Mouse (Mus musculus) kidney, embryonic 16.5 days (tissue): Measurements from ENCODE around the gene Pla1a. TPM values are rescaled to one million over a fixed set of nuclear protein-coding genes. Genes with fewer than 3 reads are reported as not detected.
A peak's percentile ranks its signal among the peaks of the same experiment; 100 is the strongest.

Source experiments
- ATAC-seq: fragments of 200-750 bp; cut with Nextera tagmentation; 2 replicates; pipeline ENCODE4 v1.8.0; 2017; ENCODE audit warnings: moderate TSS enrichment; ENCODE audit not compliant: low FRiP score, low TSS enrichment
- H3K27ac ChIP-seq: fragments of 300-500 bp; sonication (generic); 2 replicates; pipeline ENCODE4 v1.5.1; 2014; ENCODE audit warnings: low read length
- H3K27me3 ChIP-seq: fragments of 300-500 bp; sonication (generic); 2 replicates; pipeline ENCODE4 v1.6.1; 2014; ENCODE audit warnings: low read length, control low read depth, mixed read lengths; ENCODE audit not compliant: insufficient read depth
- H3K36me3 ChIP-seq: fragments of 300-500 bp; sonication (generic); 2 replicates; pipeline ENCODE4 v1.6.1; 2014; ENCODE audit warnings: low read length, control low read depth, mixed read lengths; ENCODE audit not compliant: insufficient read depth
- H3K4me1 ChIP-seq: fragments of 300-500 bp; sonication (generic); 2 replicates; pipeline ENCODE4 v1.6.1; 2014; ENCODE audit warnings: low read length, control low read depth, mixed read lengths; ENCODE audit not compliant: insufficient read depth
- H3K4me2 ChIP-seq: fragments of 300-500 bp; sonication (generic); replicated peaks from 2 replicates; pipeline ENCODE4 v1.6.1; 2014; ENCODE audit warnings: low read depth, low read length
- H3K4me3 ChIP-seq: fragments of 300-500 bp; sonication (generic); 2 replicates; pipeline ENCODE4 v1.5.1; 2014; ENCODE audit warnings: mild to moderate bottlenecking, low read length
- H3K9ac ChIP-seq: fragments of 300-500 bp; sonication (generic); replicated peaks from 2 replicates; pipeline ENCODE4 v1.6.1; 2014; ENCODE audit warnings: low read length
- H3K9me3 ChIP-seq: fragments of 300-500 bp; sonication (generic); 2 replicates; pipeline ENCODE4 v1.6.1; 2016; ENCODE audit warnings: low read length, control low read depth
- WGBS: fragments of 180-500 bp; shearing (Covaris S2); extraction: QIAGEN DNeasy Blood & Tissue Kit; methylation state at CpG from one replicate; pipeline ENCODE4 v1.1.7; 2014; 5-methylcytosine and 5-hydroxymethylcytosine counted together
- polyA plus RNA-seq: library from polyadenylated mRNA; unstranded; fragments of >200 nt; fragmentation: Nextera tagmentation; extraction: Ambion mirVana; gene quantifications from 2 replicates; pipeline ENCODE4 v1.2.1, GENCODE M21; 2015

Gene Pla1a
- polyA plus RNA-seq, 1 experiment from 2014 or later: 10.0 TPM

- H3K9ac ChIP-seq: no peak overlapping the region
- no peaks in the 10 kb centered on the region for H3K4me1 ChIP-seq
- H3K4me2 ChIP-seq: no peak overlapping the region
- WGBS: 62% methylated on average over 6 of the region's 6 CpGs
- peaks cover 13% of the 10 kb centered on the region for H3K36me3 ChIP-seq
- no peak overlapping the region for H3K4me3 ChIP-seq
- ATAC-seq: no peak
- H3K9me3 ChIP-seq: no peaks in the 10 kb centered on the region
- no peak overlapping the region for H3K27ac ChIP-seq
- H3K27me3 ChIP-seq: no peaks in the 10 kb centered on the region
These were observed 7.5 kb upstream of the Pla1a start for GRCm38 (mm10) chr16:38440403-38440802.

DNA sequence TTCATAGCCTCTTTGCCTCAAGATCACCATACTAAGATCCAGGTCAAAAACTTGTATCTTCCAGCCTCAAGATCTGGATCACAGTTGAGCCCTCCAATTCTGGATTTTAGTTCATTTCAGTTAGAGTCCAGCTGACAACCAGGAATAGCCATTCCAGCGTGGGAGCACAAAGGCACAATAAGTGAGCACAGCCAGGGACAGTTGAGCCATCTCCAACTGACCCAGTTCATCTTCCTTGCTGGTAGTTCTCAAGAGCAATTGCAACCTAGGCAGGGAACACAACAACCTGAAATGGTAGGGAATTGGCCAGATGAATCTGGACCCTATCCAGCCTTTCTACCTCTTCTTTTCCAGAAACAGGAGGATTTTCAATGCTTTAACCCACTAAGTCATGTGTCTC, 6.2 kb upstream of the Pla1a start:
- 90% methylated on average over 1 of the region's 1 CpGs for WGBS

DNA sequence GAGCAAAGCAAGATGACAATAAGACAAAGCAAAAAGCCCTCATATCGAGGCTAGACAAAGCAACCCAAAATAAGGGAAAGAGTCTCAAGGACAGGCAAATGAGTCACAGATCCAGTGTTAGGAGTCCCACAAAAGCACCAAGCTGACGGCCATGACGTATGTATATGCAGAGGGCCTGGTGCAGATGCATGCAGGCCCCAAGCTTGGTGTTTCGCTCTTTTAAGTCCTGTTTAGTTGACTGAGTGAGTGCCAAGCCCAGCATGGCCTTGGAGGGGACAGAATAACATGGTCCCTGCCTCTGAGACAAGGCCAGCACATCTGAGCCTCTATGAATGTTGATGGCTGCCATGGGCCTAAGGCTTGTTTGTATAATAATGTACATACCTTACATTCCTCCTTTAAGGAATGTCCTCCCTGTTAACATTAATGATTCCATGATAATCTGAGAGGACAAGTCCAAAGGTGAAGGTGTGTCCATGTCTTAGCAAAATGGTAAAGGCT, 1.4 kb upstream of the Pla1a start:
- 91% methylated on average over 4 of the region's 4 CpGs for WGBS
- H3K4me2 ChIP-seq: no peak overlapping the region
- H3K9ac ChIP-seq: no peak overlapping the region
- H3K27me3 ChIP-seq: no peaks in the 10 kb centered on the region
- H3K9me3 ChIP-seq: no peaks in the 10 kb centered on the region
- ATAC-seq: 0 out of 2 replicates have a peak, but pooled peaks have one; percentile 42
- no peak overlapping the region for H3K4me3 ChIP-seq
- no peaks in the 10 kb centered on the region for H3K36me3 ChIP-seq
- H3K27ac ChIP-seq: no peak overlapping the region
- 0 out of 2 replicates have a peak, but pooled peaks cover 3% of the 10 kb centered on the region for H3K4me1 ChIP-seq

More for the DNA sequence above, 6.2 kb upstream of the Pla1a start:
- Histone ChIP-seq H3K36me3 (peaks cover 1% of the 10 kb centered on the region; the same call in 1 of the 2 replicates), H3K27me3 (no peaks in the 10 kb centered on the region), H3K9ac (no peak overlapping the region), H3K4me2 (no peak overlapping the region), H3K4me1 (0 out of 2 replicates have a peak, but pooled peaks cover 3% of the 10 kb centered on the region), H3K27ac (no peak overlapping the region), H3K9me3 (no peaks in the 10 kb centered on the region), H3K4me3 (no peak overlapping the region)
- ATAC-seq: no peak

DNA sequence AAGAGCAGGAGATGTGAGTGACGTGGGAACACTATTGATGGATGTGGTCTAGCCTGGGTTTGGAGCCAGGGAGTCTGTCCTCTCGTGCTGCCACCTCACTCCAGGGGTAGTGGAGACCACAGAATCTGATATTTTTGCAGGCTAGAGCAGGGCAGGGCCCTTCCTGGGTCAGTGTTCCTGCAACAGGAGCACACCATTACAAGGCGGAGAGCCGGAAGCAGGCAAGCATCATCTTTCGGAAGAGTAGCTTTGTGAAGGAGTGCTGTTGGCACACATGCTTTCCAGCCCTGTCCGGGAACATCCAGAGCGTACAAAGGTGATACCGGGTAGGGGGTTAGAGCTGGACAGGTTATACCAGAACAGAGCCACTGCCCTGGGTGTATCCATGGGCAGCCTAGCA, 569 bp upstream of the Pla1a start:
- H3K36me3 ChIP-seq: no peaks in the 10 kb centered on the region
- ATAC-seq: no peak
- no peak overlapping the region for H3K27ac ChIP-seq
- 0 out of 2 replicates have a peak, but pooled peaks cover 3% of the 10 kb centered on the region for H3K4me1 ChIP-seq
- 82% methylated on average over 8 of the region's 8 CpGs for WGBS
- H3K9ac ChIP-seq: no peak overlapping the region
- H3K4me2 ChIP-seq: no peak overlapping the region
- no peak overlapping the region for H3K4me3 ChIP-seq
- H3K9me3 ChIP-seq: no peaks in the 10 kb centered on the region
- no peaks in the 10 kb centered on the region for H3K27me3 ChIP-seq

DNA sequence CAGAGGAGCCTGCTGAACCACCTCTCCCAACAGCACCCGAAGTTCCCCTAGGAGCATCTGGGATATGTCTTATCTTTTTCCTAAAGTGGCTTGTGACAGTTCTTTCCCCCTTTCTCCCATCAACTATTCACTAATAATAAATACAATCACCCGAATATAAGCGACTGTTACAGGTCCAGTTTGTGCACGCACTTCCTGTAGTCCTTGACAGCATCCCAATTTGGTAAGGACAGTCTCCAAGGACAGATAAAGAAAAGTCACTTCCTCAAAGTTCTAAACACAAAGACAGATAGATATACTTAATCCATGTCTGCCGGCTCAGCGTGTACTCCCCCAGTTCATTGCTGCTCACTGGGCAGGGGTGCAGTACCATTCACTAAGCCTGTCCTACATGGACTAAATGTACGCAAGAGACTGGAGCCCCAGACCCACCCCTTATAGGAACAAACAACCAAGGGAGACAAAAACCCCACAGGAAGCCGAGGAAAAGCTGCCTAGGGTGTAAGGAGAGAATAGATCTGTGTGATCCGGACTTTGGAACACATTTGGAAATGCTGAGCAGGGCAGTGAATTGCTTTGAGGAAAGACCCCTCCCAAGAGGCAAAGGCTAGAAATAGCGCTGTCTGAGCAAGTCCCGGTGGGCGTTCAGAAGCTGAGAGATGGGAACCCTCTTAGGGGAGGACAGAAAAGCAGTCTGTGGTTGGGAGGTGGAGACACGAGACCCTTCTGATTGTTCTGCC, 1.3 kb downstream of the Pla1a start:
- no peak overlapping the region for H3K27ac ChIP-seq
- H3K4me1 ChIP-seq: 0 out of 2 replicates have a peak, but pooled peaks cover 3% of the 10 kb centered on the region
- H3K27me3 ChIP-seq: no peaks in the 10 kb centered on the region
- no peaks in the 10 kb centered on the region for H3K36me3 ChIP-seq
- H3K4me2 ChIP-seq: no peak overlapping the region
- no peaks in the 10 kb centered on the region for H3K9me3 ChIP-seq
- 56% methylated on average over 13 of the region's 13 CpGs for WGBS
- ATAC-seq: no peak
- H3K4me3 ChIP-seq: no peak overlapping the region
- no peak overlapping the region for H3K9ac ChIP-seq

GRCm38 (mm10) chr16:38425799-38426198, 7.1 kb downstream of the Pla1a start:
- Histone ChIP-seq H3K4me3 (no peak overlapping the region), H3K36me3 (no peaks in the 10 kb centered on the region), H3K9me3 (no peaks in the 10 kb centered on the region), H3K4me1 (no peaks in the 10 kb centered on the region), H3K9ac (no peak overlapping the region), H3K27me3 (no peaks in the 10 kb centered on the region), H3K27ac (no peak overlapping the region), H3K4me2 (no peak overlapping the region)
- 83% methylated on average over 1 of the region's 1 CpGs for WGBS
- ATAC-seq: no peak

DNA sequence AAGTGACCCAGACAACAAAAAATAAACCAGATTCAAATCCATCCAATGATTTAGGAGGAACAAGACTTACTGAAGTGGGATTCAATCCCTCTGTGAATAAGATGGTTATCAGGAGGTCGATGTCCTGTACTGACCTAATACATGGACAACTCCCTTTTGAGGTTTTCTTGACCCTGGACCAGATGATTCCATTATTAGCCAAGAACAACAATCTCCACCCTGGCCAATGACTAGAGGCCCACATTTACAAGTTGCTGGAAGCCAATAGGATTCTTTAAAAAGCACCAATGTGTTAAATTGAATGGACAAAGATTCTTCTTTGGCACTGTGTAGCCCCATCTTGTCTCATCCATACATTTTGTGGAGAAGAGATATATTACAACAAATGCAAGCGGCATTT, 7.6 kb downstream of the Pla1a start:
- WGBS: 79% methylated on average over 2 of the region's 2 CpGs
- ATAC-seq: no peak
- no peak overlapping the region for H3K9ac ChIP-seq

DNA sequence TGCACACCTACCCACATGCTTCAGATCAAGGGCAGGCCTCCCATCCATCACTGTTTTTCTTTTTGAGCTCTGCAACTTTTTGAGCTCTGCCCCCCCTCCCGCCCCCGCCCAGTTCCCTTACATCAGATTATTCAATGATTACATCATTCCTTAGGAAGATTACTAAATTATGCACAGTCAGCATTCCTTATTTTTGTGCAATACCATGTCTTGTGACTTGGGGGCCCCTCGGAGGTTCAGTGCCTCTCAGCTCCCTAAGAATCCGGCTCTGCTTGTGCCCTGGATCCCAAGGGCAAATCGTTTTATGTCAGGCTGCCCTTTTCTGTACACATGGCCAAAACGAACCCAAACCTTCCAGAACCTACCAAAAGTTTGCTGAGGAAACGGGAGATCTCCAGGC, 18.0 kb downstream of the Pla1a start:
- H3K4me3 ChIP-seq: no peak overlapping the region
- H3K27ac ChIP-seq: no peak overlapping the region
- H3K4me2 ChIP-seq: no peak overlapping the region
- H3K9ac ChIP-seq: no peak overlapping the region
- no peaks in the 10 kb centered on the region for H3K9me3 ChIP-seq
- no peaks in the 10 kb centered on the region for H3K4me1 ChIP-seq
- no peaks in the 10 kb centered on the region for H3K27me3 ChIP-seq
- ATAC-seq: no peak
- WGBS: 79% methylated on average over 7 of the region's 7 CpGs
- H3K36me3 ChIP-seq: no peaks in the 10 kb centered on the region

More for the DNA sequence above, 7.6 kb downstream of the Pla1a start:
- no peaks in the 10 kb centered on the region for H3K27me3 ChIP-seq
- no peaks in the 10 kb centered on the region for H3K36me3 ChIP-seq
- no peaks in the 10 kb centered on the region for H3K9me3 ChIP-seq
- H3K4me2 ChIP-seq: no peak overlapping the region
- no peak overlapping the region for H3K27ac ChIP-seq
- no peaks in the 10 kb centered on the region for H3K4me1 ChIP-seq
- no peak overlapping the region for H3K4me3 ChIP-seq

DNA sequence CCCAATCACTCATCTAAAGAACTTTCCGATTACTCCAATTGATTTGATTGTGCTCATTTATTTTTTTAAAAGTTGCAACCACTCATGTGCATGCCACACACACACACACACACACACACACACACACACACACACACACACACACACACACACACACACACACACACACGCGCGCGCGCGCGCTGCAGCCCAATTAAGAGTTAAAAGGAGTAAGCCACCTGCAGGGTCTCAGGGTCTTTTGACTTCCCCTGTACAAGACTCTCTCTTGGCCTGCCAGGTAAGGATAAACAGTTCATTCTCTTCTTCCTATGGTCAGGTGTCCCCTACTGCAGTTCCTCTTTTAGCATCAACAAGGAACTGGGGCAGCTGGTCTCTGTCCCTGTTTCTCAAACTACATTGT, 24.5 kb downstream of the Pla1a start:
- Histone ChIP-seq H3K9ac (no peak overlapping the region), H3K9me3 (no peaks in the 10 kb centered on the region), H3K36me3 (no peaks in the 10 kb centered on the region), H3K27me3 (no peaks in the 10 kb centered on the region), H3K4me3 (no peak overlapping the region), H3K27ac (no peak overlapping the region), H3K4me1 (no peaks in the 10 kb centered on the region), H3K4me2 (no peak overlapping the region)
- ATAC-seq: no peak
- 100% methylated on average over 5 of the region's 8 CpGs for WGBS

DNA sequence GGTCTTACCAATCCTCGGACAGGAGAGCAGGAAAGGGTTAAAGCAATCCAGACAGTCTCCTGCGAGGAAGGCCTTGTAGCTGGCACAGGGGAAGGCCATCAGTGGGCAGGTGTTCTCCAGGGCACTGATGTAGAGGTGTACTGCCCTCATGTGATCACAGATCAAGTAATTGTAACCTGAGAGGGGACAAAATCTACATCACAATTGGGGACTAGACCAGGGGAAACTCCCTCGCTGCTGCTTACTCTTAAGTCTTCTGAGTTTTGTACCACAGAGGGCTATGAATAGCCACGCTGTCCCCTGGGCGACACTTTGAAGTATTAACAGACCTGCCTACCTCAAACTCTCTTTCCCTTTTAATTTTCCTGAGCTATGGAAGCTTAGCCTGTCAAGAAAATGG, 25.4 kb downstream of the Pla1a start:
- no peak for ATAC-seq
- 42% methylated on average over 5 of the region's 5 CpGs for WGBS
- no peak overlapping the region for H3K4me3 ChIP-seq

More for the DNA sequence above, 25.4 kb downstream of the Pla1a start:
- Histone ChIP-seq H3K9me3 (0 out of 2 replicates have a peak, but pooled peaks cover 3% of the 10 kb centered on the region), H3K4me2 (no peak overlapping the region), H3K9ac (no peak overlapping the region), H3K27me3 (no peaks in the 10 kb centered on the region), H3K4me1 (no peaks in the 10 kb centered on the region), H3K27ac (no peak overlapping the region), H3K36me3 (no peaks in the 10 kb centered on the region)
